In the genomic region with DNA sequence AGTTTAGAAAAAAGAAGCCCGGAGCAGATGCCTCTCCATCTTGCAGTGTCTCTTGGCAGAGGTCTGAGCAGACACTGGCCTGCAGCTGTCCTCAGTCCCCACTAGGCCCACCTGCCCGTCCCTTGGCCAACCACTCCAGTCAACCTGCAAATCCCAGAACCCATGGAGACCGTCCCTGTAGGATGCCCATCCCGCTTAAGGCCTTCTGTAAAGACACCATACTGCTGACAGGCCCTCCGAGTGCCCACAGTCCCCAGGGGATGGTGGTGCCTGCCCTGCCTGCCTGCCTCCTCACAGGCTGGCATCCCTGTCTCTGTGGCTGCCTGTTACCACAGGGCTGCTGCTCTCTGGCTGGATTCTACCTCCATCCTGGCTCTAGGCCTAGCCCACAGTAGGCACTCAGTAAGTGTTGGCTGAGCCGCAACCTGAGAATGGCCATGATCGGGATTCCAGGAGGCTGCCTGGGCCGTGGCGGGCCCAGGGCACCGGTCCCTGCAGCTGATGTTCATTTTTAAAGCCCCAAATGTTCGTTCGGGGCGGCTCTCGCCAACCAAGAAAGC, we compare ENCODE assay signal across 7 mouse cellular contexts. TPM values are rescaled to one million over a fixed set of nuclear protein-coding genes. Genes with fewer than 3 reads are reported as not detected.
DNase-seq lines count a peak whose midpoint lies in the region; ATAC-seq and TF ChIP-seq lines count a peak whose summit lies in the region.

No protein-coding gene starts in this region.

- no peak overlapping the region for H3K27ac ChIP-seq in liver, embryonic 12.5 days
- H3K27ac ChIP-seq in liver, postnatal 0 days (ENCODE audit: low read depth), result no peak overlapping the region
- peak overlapping the region; percentile 94 for H3K27ac ChIP-seq in forebrain, postnatal 0 days (ENCODE audit: low read depth, low read length)

- no peaks in the 10 kb centered on the region for H3K36me3 ChIP-seq in liver, embryonic 12.5 days
- H3K36me3 ChIP-seq in liver, postnatal 0 days (replicated peaks; ENCODE audit: insufficient read depth, low read length), result no peaks in the 10 kb centered on the region
- no peaks in the 10 kb centered on the region for H3K36me3 ChIP-seq in forebrain, postnatal 0 days (ENCODE audit: insufficient read depth)

- H3K9me3 ChIP-seq in liver, embryonic 12.5 days (replicated peaks), result no peaks in the 10 kb centered on the region
- no peaks in the 10 kb centered on the region for H3K9me3 ChIP-seq in liver, postnatal 0 days (ENCODE audit: low read length)
- no peaks in the 10 kb centered on the region for H3K9me3 ChIP-seq in forebrain, postnatal 0 days (ENCODE audit: low read length)

- no peak overlapping the region for H3K9ac ChIP-seq in liver, embryonic 12.5 days
- H3K9ac ChIP-seq in liver, postnatal 0 days (replicated peaks), result no peak overlapping the region
- peak overlapping the region; percentile 79 for H3K9ac ChIP-seq in forebrain, postnatal 0 days

- 57% methylated on average over 14 of the region's 14 CpGs for WGBS in liver, embryonic 12.5 days (ENCODE audit: insufficient replicate concordance)
- WGBS in liver, postnatal 0 days (ENCODE audit: insufficient replicate concordance), result 77% methylated on average over 14 of the region's 14 CpGs
- WGBS in forebrain, postnatal 0 days, result 35% methylated on average over 14 of the region's 14 CpGs

- H3K4me3 ChIP-seq in liver, embryonic 12.5 days, result 0 out of 2 replicates have a peak overlapping the region, but pooled peaks have one; percentile 40
- no peak overlapping the region for H3K4me3 ChIP-seq in liver, postnatal 0 days (ENCODE audit: low read depth, low read length)
- H3K4me3 ChIP-seq in forebrain, postnatal 0 days (ENCODE audit: low read depth, low read length), result peak overlapping the region; percentile 63

- DNase-seq in liver, postnatal 0 days, result no peak
- peak; percentile 82 to 91 for DNase-seq in cerebellum, postnatal 10 days
- peak; percentile 38 for DNase-seq in forebrain, postnatal 0 days
- no peak for DNase-seq in urinary bladder, adult 2 months (ENCODE audit: low spot score)
- no peak for DNase-seq in spleen, adult 18-20 months

- no peak for TF ChIP-seq CTCF in liver, postnatal 0 days (IDR thresholded peaks at IDR 0.05; ENCODE audit: low read depth)
- no peak; the same call in 1 of the 2 replicates for TF ChIP-seq CTCF in forebrain, postnatal 0 days (IDR thresholded peaks at IDR 0.05; ENCODE audit: low read depth)

- H3K4me1 ChIP-seq in liver, embryonic 12.5 days, result peaks cover 15% of the 10 kb centered on the region
- H3K4me1 ChIP-seq in liver, postnatal 0 days (ENCODE audit: insufficient read depth), result peaks cover 5% of the 10 kb centered on the region
- H3K4me1 ChIP-seq in forebrain, postnatal 0 days (ENCODE audit: insufficient read depth), result peaks cover 52% of the 10 kb centered on the region

- no peak for TF ChIP-seq EP300 in liver, postnatal 0 days (IDR thresholded peaks at IDR 0.05; ENCODE audit: low read depth)

- ATAC-seq in liver, embryonic 12.5 days, result no peak
- no peak for ATAC-seq in liver, postnatal 0 days
- ATAC-seq in forebrain, postnatal 0 days, result no peak
- ATAC-seq in monocyte, adult 5-6 weeks (replicated peaks; ENCODE audit: insufficient number of reproducible peaks, low FRiP score, low TSS enrichment, poor library complexity, severe bottlenecking), result 0 out of 2 replicates have a peak, but pooled peaks have one; percentile 38

- H3K27me3 ChIP-seq in liver, embryonic 12.5 days (replicated peaks), result peaks cover 99% of the 10 kb centered on the region
- H3K27me3 ChIP-seq in liver, postnatal 0 days (ENCODE audit: insufficient read depth, low read length), result peaks cover 57% of the 10 kb centered on the region
- H3K27me3 ChIP-seq in forebrain, postnatal 0 days (ENCODE audit: insufficient read depth, low read length), result no peaks in the 10 kb centered on the region

- no peak overlapping the region for H3K4me2 ChIP-seq in liver, embryonic 12.5 days
- H3K4me2 ChIP-seq in liver, postnatal 0 days (ENCODE audit: low read depth, low read length), result no peak overlapping the region
- H3K4me2 ChIP-seq in forebrain, postnatal 0 days (ENCODE audit: low read depth), result peak overlapping the region; percentile 91

RNA-seq across cellular contexts. Expression of a gene that starts 23.3 kb away (rescaled TPM):
- 3.9 and 4.0 TPM in 2 replicates for polyA plus RNA-seq in liver, embryonic 12.5 days (2016; fragmentation: Nextera tagmentation; extraction: Ambion mirVana)
- polyA plus RNA-seq in liver, postnatal 0 days (2015; fragmentation: Nextera tagmentation; extraction: Ambion mirVana), result 1.6 and 1.8 TPM in 2 replicates
- 120 and 150 TPM in 2 replicates for total RNA-seq in forebrain, postnatal 0 days (2014; rRNA removed)
- polyA plus RNA-seq in forebrain, postnatal 0 days (2015; fragmentation: Nextera tagmentation; extraction: Ambion mirVana), result 10.3 and 12.2 TPM in 2 replicates
- total RNA-seq in monocyte, adult 5-6 weeks (2017), result 77.4 to 104 TPM (median 81.3 TPM) in 3 replicates
- 15.0 and 21.0 TPM in 2 replicates for polyA plus RNA-seq in urinary bladder, adult 2 months (2012; rRNA removed)

Comparison
In these comparisons a context has a peak if more than half of its experiments do, and no peak if none do; other contexts are left out.
1. DNase-seq: peak in cerebellum, postnatal 10 days (2 of 2) and forebrain, postnatal 0 days (single experiment); none in liver, postnatal 0 days (single experiment), urinary bladder, adult 2 months (single experiment) and spleen, adult 18-20 months (0 of 2).